14 mouse cellular contexts compared by ENCODE assay signal in genomic region chr10:59236486-59236885, GRCm38 (mm10). TPM values are rescaled to one million over a fixed set of nuclear protein-coding genes. Genes with fewer than 3 reads are reported as not detected.
DNase-seq lines count a peak whose midpoint lies in the region; ATAC-seq and TF ChIP-seq lines count a peak whose summit lies in the region.
"Had no signal": no experiment of that assay in that cellular context is flagged by ENCODE, and none has a peak within 500 bp of the region (broad histone marks: within the 10 kb centered on the region; RNA-seq: fewer than 3 reads in every experiment).

No protein-coding gene starts in this region.

- TF ChIP-seq CTCF in hindbrain, postnatal 0 days (IDR thresholded peaks at IDR 0.05; ENCODE audit: low read depth) = no peak

- H3K27ac ChIP-seq in brown adipose tissue, adult 24 weeks (replicated peaks; ENCODE audit: low read depth, low read length) = peak overlapping the region; percentile 63; the same call in 1 of the 2 replicates
- no peak overlapping the region for H3K27ac ChIP-seq in hindbrain, postnatal 0 days
- H3K27ac ChIP-seq: neural tube, embryonic 15.5 days; stomach, embryonic 15.5 days had no signal

- H3K4me3 ChIP-seq in brown adipose tissue, adult 24 weeks (ENCODE audit: insufficient read depth, low read depth, low read length) = no peak overlapping the region
- no peak overlapping the region for H3K4me3 ChIP-seq in hindbrain, postnatal 0 days (ENCODE audit: low read length)
- H3K4me3 ChIP-seq: neural tube, embryonic 15.5 days; stomach, embryonic 15.5 days had no signal

- no peak overlapping the region for H3K9ac ChIP-seq in hindbrain, postnatal 0 days (replicated peaks; ENCODE audit: low read length)
- H3K9ac ChIP-seq: neural tube, embryonic 15.5 days; stomach, embryonic 15.5 days had no signal

- no peaks in the 10 kb centered on the region for H3K27me3 ChIP-seq in hindbrain, postnatal 0 days (ENCODE audit: insufficient read depth, low read length)
- H3K27me3 ChIP-seq: neural tube, embryonic 15.5 days; stomach, embryonic 15.5 days had no signal

- no peaks in the 10 kb centered on the region for H3K9me3 ChIP-seq in hindbrain, postnatal 0 days (ENCODE audit: low read length)
- H3K9me3 ChIP-seq: neural tube, embryonic 15.5 days; stomach, embryonic 15.5 days had no signal

- DNase-seq in 416B (ENCODE audit: low read depth) = peak; percentile 9
- peak; percentile 87 for DNase-seq in A20 (ENCODE audit: low read depth, low spot score)
- DNase-seq in lung, postnatal 36 days = peak; percentile 72
- no peak for DNase-seq in kidney, postnatal 36 days
- no peak for DNase-seq in hindbrain, postnatal 0 days (ENCODE audit: low spot score)
- DNase-seq in urinary bladder, postnatal 14 days (ENCODE audit: low spot score) = no peak
- DNase-seq: cerebellum, adult 9-10 months; left cerebral cortex, postnatal 4 days; right cerebral cortex, postnatal 14 days; thymus, postnatal 25 days had no signal

- no peaks in the 10 kb centered on the region for H3K36me3 ChIP-seq in hindbrain, postnatal 0 days (ENCODE audit: insufficient read depth, low read length)
- H3K36me3 ChIP-seq: neural tube, embryonic 15.5 days; stomach, embryonic 15.5 days had no signal

- no peak for ATAC-seq in hindbrain, postnatal 0 days
- ATAC-seq: intestine, embryonic 16.5 days had no signal

- H3K4me1 ChIP-seq in brown adipose tissue, adult 24 weeks (ENCODE audit: control insufficient read depth, insufficient read depth, insufficient read length, low read length) = peaks cover 11% of the 10 kb centered on the region
- no peaks in the 10 kb centered on the region for H3K4me1 ChIP-seq in hindbrain, postnatal 0 days (ENCODE audit: insufficient read depth, low read length)
- H3K4me1 ChIP-seq: neural tube, embryonic 15.5 days had no signal

- 86% methylated on average over 6 of the region's 6 CpGs for WGBS in hindbrain, postnatal 0 days

- no peak overlapping the region for H3K4me2 ChIP-seq in hindbrain, postnatal 0 days (ENCODE audit: low read depth, low read length)
- H3K4me2 ChIP-seq: neural tube, embryonic 15.5 days; stomach, embryonic 15.5 days had no signal

RNA-seq across cellular contexts. Expression of gene Sowahc, which starts 14.7 kb away (rescaled TPM):
- polyA plus RNA-seq in brown adipose tissue, adult 24 weeks (2012; ENCODE audit: insufficient read depth, insufficient read length, missing spikeins) = 24.0 and 37.9 TPM in 2 replicates
- 28.1 and 30.1 TPM in 2 replicates for total RNA-seq in hindbrain, postnatal 0 days (2014; rRNA removed)
- 12.4 and 12.5 TPM in 2 replicates for polyA plus RNA-seq in hindbrain, postnatal 0 days (2015; fragmentation: Nextera tagmentation; extraction: Ambion mirVana)

RNA-seq across cellular contexts. Expression of gene Sept10, which starts 14.8 kb away (rescaled TPM):
- 25.7 and 37.1 TPM in 2 replicates for polyA plus RNA-seq in brown adipose tissue, adult 24 weeks (2012; ENCODE audit: insufficient read depth, insufficient read length, missing spikeins)
- 13.6 and 15.2 TPM in 2 replicates for total RNA-seq in hindbrain, postnatal 0 days (2014; rRNA removed)
- 18.3 and 20.4 TPM in 2 replicates for polyA plus RNA-seq in hindbrain, postnatal 0 days (2015; fragmentation: Nextera tagmentation; extraction: Ambion mirVana)

Comparison
In these comparisons a context has a peak if more than half of its experiments do, and no peak if none do; other contexts are left out.
1. DNase-seq: peak in 416B (single experiment), A20 (single experiment) and lung, postnatal 36 days (single experiment); none in kidney, postnatal 36 days (0 of 2), hindbrain, postnatal 0 days (single experiment) and urinary bladder, postnatal 14 days (single experiment).